Mouse (Mus musculus) liver, embryonic 12.5 days (tissue): ENCODE data around the gene Senp7. TPM values are rescaled to one million over a fixed set of nuclear protein-coding genes. Genes with fewer than 3 reads are reported as not detected.
"Not testable (repeated sequence)": the region's sequence is repeated elsewhere in the genome, so short reads cannot be mapped to it uniquely, and the experiment has no call there.

Experiments
- ATAC-seq: fragments of 200-750 bp; cut with Nextera tagmentation; 2 replicates; pipeline ENCODE4 v1.8.0; 2017; ENCODE audit warnings: moderate number of reproducible peaks, mild to moderate bottlenecking, moderate library complexity
- H3K27ac ChIP-seq: fragments of 300-500 bp; sonication (generic); 2 replicates; pipeline ENCODE4 v1.5.1; 2016; ENCODE audit warnings: mild to moderate bottlenecking
- H3K27me3 ChIP-seq: fragments of 300-500 bp; sonication (generic); replicated peaks from 2 replicates; pipeline ENCODE4 v1.6.1; 2016; ENCODE audit warnings: mild to moderate bottlenecking, moderate library complexity
- H3K36me3 ChIP-seq: fragments of 300-500 bp; sonication (generic); 2 replicates; pipeline ENCODE4 v1.6.1; 2016; ENCODE audit warnings: mild to moderate bottlenecking, moderate library complexity
- H3K4me1 ChIP-seq: fragments of 300-500 bp; sonication (generic); 2 replicates; pipeline ENCODE4 v1.6.1; 2016
- H3K4me2 ChIP-seq: fragments of 300-500 bp; sonication (generic); 2 replicates; pipeline ENCODE4 v1.6.1; 2016; ENCODE audit warnings: mild to moderate bottlenecking, moderate library complexity
- H3K4me3 ChIP-seq: fragments of 300-500 bp; sonication (generic); 2 replicates; pipeline ENCODE4 v1.5.1; 2016; ENCODE audit warnings: mild to moderate bottlenecking, moderate library complexity
- H3K9ac ChIP-seq: fragments of 300-500 bp; sonication (generic); 2 replicates; pipeline ENCODE4 v1.6.1; 2016; ENCODE audit warnings: mild to moderate bottlenecking, moderate library complexity
- H3K9me3 ChIP-seq: fragments of 300-500 bp; sonication (generic); replicated peaks from 2 replicates; pipeline ENCODE4 v1.6.1; 2016; ENCODE audit warnings: mild to moderate bottlenecking, moderate library complexity
- WGBS: fragments of 180-500 bp; shearing (Covaris S2); methylation state at CpG from one replicate; pipeline ENCODE4 v1.1.7; 2016; ENCODE audit not compliant: insufficient replicate concordance; 5-methylcytosine and 5-hydroxymethylcytosine counted together
- polyA plus RNA-seq: library from polyadenylated mRNA; unstranded; fragments of >200 nt; fragmentation: Nextera tagmentation; extraction: Ambion mirVana; gene quantifications from 2 replicates; pipeline ENCODE4 v1.2.1, GENCODE M21; 2016

Gene Senp7
- polyA plus RNA-seq = 21.0 and 22.9 TPM in 2 replicates

GRCm38 (mm10) chr16:56048038-56048437 lies at the start of gene Senp7:
Gene Senp7 (plus strand): TSS chr16:56048338.
- no CpG with 5 or more reads among the region's 4 CpGs for WGBS
- H3K4me3 ChIP-seq, H3K4me1 ChIP-seq, ATAC-seq, H3K36me3 ChIP-seq, H3K4me2 ChIP-seq, H3K9ac ChIP-seq, H3K27ac ChIP-seq, H3K27me3 ChIP-seq, H3K9me3 ChIP-seq: not testable (repeated sequence)

DNA sequence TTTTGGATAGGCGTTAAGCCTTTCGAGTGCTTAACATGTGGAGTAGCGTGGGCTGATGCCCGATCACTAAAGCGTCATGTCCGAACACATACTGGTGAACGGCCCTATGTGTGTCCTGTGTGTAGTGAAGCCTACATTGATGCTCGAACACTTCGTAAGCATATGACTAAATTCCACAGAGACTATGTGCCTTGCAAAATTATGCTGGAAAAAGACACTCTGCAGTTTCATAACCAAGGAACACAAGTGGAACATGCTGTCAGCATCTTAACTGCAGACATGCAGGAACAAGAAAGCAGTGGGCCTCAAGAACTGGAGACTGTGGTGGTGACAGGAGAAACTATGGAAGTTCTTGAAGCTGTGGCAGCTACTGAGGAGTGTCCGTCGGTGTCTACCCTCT lies 41.3 kb upstream of the Senp7 start:
- H3K27me3 ChIP-seq = no peaks in the 10 kb centered on the region
- no peak overlapping the region for H3K4me2 ChIP-seq
- no peak for ATAC-seq
- no peak overlapping the region for H3K4me3 ChIP-seq
- H3K27ac ChIP-seq = no peak overlapping the region
- peaks cover 86% of the 10 kb centered on the region for H3K36me3 ChIP-seq
- H3K9me3 ChIP-seq = no peaks in the 10 kb centered on the region
- H3K9ac ChIP-seq = no peak overlapping the region
- WGBS = 92% methylated on average over 11 of the region's 11 CpGs
- no peaks in the 10 kb centered on the region for H3K4me1 ChIP-seq

DNA sequence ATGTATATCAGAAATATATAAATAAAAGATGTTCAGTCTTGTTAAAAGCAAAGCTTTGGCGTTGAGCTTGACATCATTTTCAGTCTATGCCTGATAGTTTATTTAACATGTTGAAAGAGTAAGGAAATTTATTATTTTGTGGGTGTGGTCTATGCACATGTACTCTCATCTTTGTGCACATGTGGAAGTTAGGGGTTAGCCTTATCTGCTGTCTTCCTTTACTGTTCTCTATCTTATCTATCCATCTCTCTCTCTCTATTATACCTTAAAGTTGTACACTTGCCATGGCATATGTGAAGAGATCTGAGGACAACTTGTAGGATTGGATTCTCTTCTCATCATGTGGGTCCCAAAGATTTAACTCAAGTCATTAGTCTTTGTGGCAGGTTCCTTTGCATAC lies 39.3 kb upstream of the Senp7 start:
- no peaks in the 10 kb centered on the region for H3K4me1 ChIP-seq
- 83% methylated on average over 1 of the region's 1 CpGs for WGBS
- no peak overlapping the region for H3K4me3 ChIP-seq
- H3K27me3 ChIP-seq = no peaks in the 10 kb centered on the region
- no peak overlapping the region for H3K27ac ChIP-seq
- ATAC-seq = no peak
- peaks cover 85% of the 10 kb centered on the region for H3K36me3 ChIP-seq
- H3K9me3 ChIP-seq = no peaks in the 10 kb centered on the region
- no peak overlapping the region for H3K4me2 ChIP-seq
- H3K9ac ChIP-seq = no peak overlapping the region

GRCm38 (mm10) chr16:56012789-56013743 lies 35.1 kb upstream of the Senp7 start:
- no peak overlapping the region for H3K27ac ChIP-seq
- H3K4me2 ChIP-seq = no peak overlapping the region
- no peaks in the 10 kb centered on the region for H3K9me3 ChIP-seq
- no peaks in the 10 kb centered on the region for H3K27me3 ChIP-seq
- peak; percentile 64 for ATAC-seq
- H3K9ac ChIP-seq = no peak overlapping the region
- no peak overlapping the region for H3K4me3 ChIP-seq
- peaks cover 77% of the 10 kb centered on the region for H3K36me3 ChIP-seq
- 85% methylated on average over 10 of the region's 10 CpGs for WGBS
- H3K4me1 ChIP-seq = no peaks in the 10 kb centered on the region

DNA sequence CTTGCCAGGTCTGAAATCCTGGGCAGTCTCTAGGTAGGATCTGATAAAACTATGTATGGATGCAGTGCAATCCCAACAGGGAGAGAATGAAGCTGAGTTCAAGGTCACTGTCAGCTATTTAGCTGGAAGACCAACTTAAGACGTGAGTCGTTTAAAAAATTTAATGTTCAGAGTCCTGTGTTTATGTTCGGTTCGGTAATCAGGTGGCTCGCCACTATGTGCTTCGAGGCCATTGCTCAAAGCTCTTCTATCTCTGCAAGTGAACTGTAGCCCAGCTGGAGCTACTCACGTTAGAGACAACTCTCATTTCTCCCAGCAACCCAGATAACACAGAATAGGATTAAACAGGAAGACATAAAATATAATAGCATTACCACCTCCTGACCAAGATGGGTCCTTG lies 34.1 kb upstream of the Senp7 start:
- Histone ChIP-seq H3K36me3 (peaks cover 81% of the 10 kb centered on the region), H3K4me1 (no peaks in the 10 kb centered on the region), H3K4me2 (no peak overlapping the region), H3K27ac (no peak overlapping the region), H3K27me3 (no peaks in the 10 kb centered on the region), H3K4me3 (no peak overlapping the region), H3K9me3 (no peaks in the 10 kb centered on the region), H3K9ac (no peak overlapping the region)
- no peak for ATAC-seq
- 86% methylated on average over 7 of the region's 7 CpGs for WGBS

DNA sequence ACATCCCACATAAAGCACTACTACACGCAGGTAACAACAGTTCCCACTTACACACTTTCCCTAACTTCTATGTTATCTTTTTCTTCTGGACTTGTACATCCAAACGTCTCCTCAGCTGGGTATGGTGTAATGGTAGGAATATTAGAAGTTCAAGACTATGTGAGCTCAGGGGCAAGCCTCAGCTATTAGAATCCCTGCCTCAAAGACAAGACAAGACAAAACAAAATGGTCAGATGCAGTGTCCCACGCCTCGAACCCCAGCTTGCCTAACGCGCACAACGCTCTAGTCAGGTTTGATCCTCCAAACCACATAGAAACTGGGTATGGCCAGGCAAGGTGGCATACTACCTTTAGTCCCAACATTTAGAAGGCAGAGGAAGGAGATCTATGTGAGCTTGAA lies 28.5 kb upstream of the Senp7 start:
- Histone ChIP-seq H3K27ac (no peak overlapping the region), H3K27me3 (no peaks in the 10 kb centered on the region), H3K9ac (no peak overlapping the region), H3K4me1 (no peaks in the 10 kb centered on the region), H3K9me3 (no peaks in the 10 kb centered on the region), H3K4me3 (no peak overlapping the region), H3K36me3 (peaks cover 72% of the 10 kb centered on the region), H3K4me2 (no peak overlapping the region)
- 83% methylated on average over 7 of the region's 7 CpGs for WGBS
- ATAC-seq = no peak

DNA sequence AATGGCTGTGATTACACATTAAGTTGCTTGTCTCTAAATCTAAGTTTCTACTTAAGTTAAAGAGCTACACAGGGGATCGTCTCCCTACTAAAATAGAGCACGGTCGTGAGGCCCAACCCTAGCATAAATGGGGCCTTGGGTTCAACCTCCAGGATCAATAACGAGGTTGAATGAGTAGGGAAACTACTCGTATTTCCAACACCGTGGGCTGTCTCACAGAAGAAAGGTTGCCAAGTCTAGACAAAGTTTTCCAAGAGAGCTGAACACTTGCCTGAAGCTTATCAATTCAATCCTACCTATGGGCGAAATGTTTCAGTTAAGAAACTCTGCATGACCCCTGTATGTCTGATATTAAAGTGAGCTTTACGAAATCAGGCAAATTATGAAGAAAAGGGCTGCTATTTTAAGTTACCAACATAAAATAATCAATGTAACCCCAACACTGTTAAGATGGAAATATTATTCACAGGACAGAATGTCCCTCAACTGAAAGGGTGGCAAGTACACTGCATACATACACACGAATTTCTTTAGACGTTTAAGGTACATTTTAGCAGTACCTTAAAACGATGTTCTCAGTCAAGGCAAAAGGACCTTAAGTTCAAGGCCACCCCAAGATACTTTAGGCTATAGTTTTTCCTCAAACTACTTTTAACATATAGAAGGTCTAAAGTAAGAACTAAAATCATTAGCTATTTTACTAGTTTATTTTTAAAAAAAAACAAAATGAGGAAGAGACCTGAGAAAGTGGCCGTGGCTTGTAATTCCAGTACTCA lies 20.1 kb upstream of the Senp7 start:
- H3K27ac ChIP-seq = peak overlapping the region; percentile 92; the same call in 1 of the 2 replicates

GRCm38 (mm10) chr16:56028722-56029551 lies 19.2 kb upstream of the Senp7 start:
- Histone ChIP-seq H3K4me2 (peak overlapping the region; percentile 89), H3K9ac (peak overlapping the region; percentile 94), H3K27ac (peak overlapping the region; percentile 92), H3K4me3 (peak overlapping the region; percentile 95), H3K9me3 (no peaks in the 10 kb centered on the region), H3K36me3 (peaks cover 47% of the 10 kb centered on the region), H3K4me1 (peaks cover 45% of the 10 kb centered on the region), H3K27me3 (no peaks in the 10 kb centered on the region)
- ATAC-seq = peak; percentile 92
- WGBS = under 1% methylated on average over 62 of the region's 62 CpGs

More for the DNA sequence above, 20.1 kb upstream of the Senp7 start:
- Histone ChIP-seq H3K4me2 (peak overlapping the region; percentile 89), H3K9me3 (no peaks in the 10 kb centered on the region), H3K27me3 (no peaks in the 10 kb centered on the region), H3K4me3 (peak overlapping the region; percentile 95), H3K36me3 (peaks cover 41% of the 10 kb centered on the region), H3K4me1 (peaks cover 45% of the 10 kb centered on the region), H3K9ac (peak overlapping the region; percentile 94)
- 31% methylated on average over 12 of the region's 12 CpGs for WGBS
- no peak for ATAC-seq

DNA sequence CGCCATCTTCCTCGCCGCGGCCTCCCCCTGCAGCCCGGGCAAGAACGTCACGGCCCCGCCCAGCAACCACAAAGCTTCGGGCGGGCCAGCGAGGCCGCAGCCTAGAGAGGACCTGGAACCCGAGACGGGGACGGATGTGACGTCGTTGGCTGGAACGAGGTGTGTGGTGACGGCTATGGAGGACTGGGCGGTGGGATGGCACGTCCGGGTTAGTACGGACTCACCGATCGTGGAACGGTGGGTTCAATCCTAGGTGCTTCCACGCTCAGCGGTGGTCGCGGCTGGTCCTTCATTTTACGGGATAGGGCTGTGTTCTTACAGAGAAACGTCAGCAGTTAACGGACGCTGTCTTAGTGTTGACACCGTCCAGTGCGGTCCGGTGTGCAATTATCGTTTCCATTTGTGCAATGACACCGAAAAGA lies 18.5 kb upstream of the Senp7 start, which contains the start of gene Pcnp:
Pcnp (minus strand) TSS at position 79 of the 422 bp plus-strand sequence.
- H3K4me3 ChIP-seq = peak within 1 kb of the TSS; percentile 95
- WGBS = under 1% methylated on average over 39 of the region's 39 CpGs
- peak within 1 kb of the TSS; percentile 94 for H3K9ac ChIP-seq
- no peaks in the 10 kb centered on the region for H3K9me3 ChIP-seq
- H3K27ac ChIP-seq = peak within 1 kb of the TSS; percentile 92
- ATAC-seq = peak; percentile 98
- peaks cover 47% of the 10 kb centered on the region for H3K4me1 ChIP-seq
- H3K36me3 ChIP-seq = peaks cover 48% of the 10 kb centered on the region
- no peaks in the 10 kb centered on the region for H3K27me3 ChIP-seq
- H3K4me2 ChIP-seq = peak within 1 kb of the TSS; percentile 89

- Histone ChIP-seq H3K27me3 (no peaks in the 10 kb centered on the region), H3K4me3 (no peak overlapping the region), H3K9me3 (no peaks in the 10 kb centered on the region), H3K9ac (no peak overlapping the region), H3K4me2 (no peak overlapping the region), H3K27ac (no peak overlapping the region), H3K36me3 (peaks cover 41% of the 10 kb centered on the region), H3K4me1 (peaks cover 42% of the 10 kb centered on the region)
- 91% methylated on average over 6 of the region's 6 CpGs for WGBS
- no peak for ATAC-seq
Observed at GRCm38 (mm10) chr16:56034566-56034965, 13.6 kb upstream of the Senp7 start.

- peak overlapping the region; percentile 89 for H3K4me3 ChIP-seq
- 27% methylated on average over 6 of the region's 6 CpGs for WGBS
- H3K36me3 ChIP-seq = peaks cover 41% of the 10 kb centered on the region
- peak overlapping the region; percentile 85 for H3K9ac ChIP-seq
- ATAC-seq = no peak
- peak overlapping the region; percentile 82 for H3K4me2 ChIP-seq
- H3K4me1 ChIP-seq = peaks cover 30% of the 10 kb centered on the region
- H3K27ac ChIP-seq = peak overlapping the region; percentile 36; the same call in 1 of the 2 replicates
- no peaks in the 10 kb centered on the region for H3K27me3 ChIP-seq
- H3K9me3 ChIP-seq = no peaks in the 10 kb centered on the region
Observed at GRCm38 (mm10) chr16:56036501-56036900, 11.6 kb upstream of the Senp7 start.
